Mouse (Mus musculus) lung, adult 2 months (tissue): ENCODE measurements around the gene Nme9.

Experiments
- CTCF ChIP-seq: fragments of 200-500 bp; IDR thresholded peaks from 2 replicates; pipeline ENCODE4 v1.5.1; 2011; ENCODE audit warnings: mild to moderate bottlenecking, low read length, control low read depth; ENCODE audit not compliant: insufficient read depth
- POLR2A ChIP-seq: fragments of 200-500 bp; IDR thresholded peaks from 2 replicates; pipeline ENCODE4 v1.6.1; 2011; ENCODE audit warnings: low read depth, mild to moderate bottlenecking, control low read depth, low read length, borderline replicate concordance; ENCODE audit errors: extremely low read depth

DNA sequence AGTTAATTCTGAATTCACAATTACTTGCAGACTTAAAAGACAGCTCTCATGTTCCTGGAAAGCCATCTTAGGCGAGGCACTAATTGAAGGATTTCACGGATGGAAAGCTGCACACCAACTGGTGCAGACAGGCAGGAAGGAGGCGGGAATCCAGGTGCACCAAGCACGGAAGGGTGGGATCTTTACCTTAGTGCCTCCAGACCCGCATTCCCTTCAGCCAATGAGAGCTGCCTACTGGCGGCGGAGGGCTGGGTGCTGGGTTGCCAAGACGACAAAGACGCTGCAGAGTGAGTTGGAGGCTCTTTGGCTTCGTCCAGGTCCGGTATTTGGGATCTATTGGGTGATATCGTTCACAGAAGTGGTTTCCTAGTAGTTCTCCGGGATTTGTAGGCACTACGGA is at the start of gene Nme9:
- TF ChIP-seq CTCF: no peak
- no peak for TF ChIP-seq POLR2A
